Mouse (Mus musculus) heart, embryonic 10.5 days (tissue): Measurements from ENCODE around the gene Rprml. TPM values are rescaled to one million over a fixed set of nuclear protein-coding genes. Genes with fewer than 3 reads are reported as not detected.
A peak's percentile ranks its signal among the peaks of the same experiment; 100 is the strongest.

Experiments
- DNase-seq: peaks from one replicate; pipeline ENCODE4 v3.0.0-alpha.2; 2017; ENCODE audit warnings: low spot score
- H3K27ac ChIP-seq: fragments of 300-500 bp; sonication (generic); 2 replicates; pipeline ENCODE4 v1.5.1; 2016; ENCODE audit warnings: mild to moderate bottlenecking
- H3K27me3 ChIP-seq: fragments of 300-500 bp; sonication (generic); 2 replicates; pipeline ENCODE4 v1.6.1; 2016; ENCODE audit warnings: mild to moderate bottlenecking; ENCODE audit not compliant: poor library complexity, insufficient read depth, severe bottlenecking
- H3K36me3 ChIP-seq: fragments of 300-500 bp; sonication (generic); 2 replicates; pipeline ENCODE4 v1.6.1; 2016; ENCODE audit warnings: mild to moderate bottlenecking, moderate library complexity
- H3K4me1 ChIP-seq: fragments of 300-500 bp; sonication (generic); 2 replicates; pipeline ENCODE4 v1.6.1; 2016; ENCODE audit warnings: mild to moderate bottlenecking
- H3K4me3 ChIP-seq: fragments of 300-500 bp; sonication (generic); 2 replicates; pipeline ENCODE4 v1.5.1; 2016; ENCODE audit warnings: mild to moderate bottlenecking, moderate library complexity
- H3K9me3 ChIP-seq: fragments of 300-500 bp; sonication (generic); 2 replicates; pipeline ENCODE4 v1.6.1; 2016; ENCODE audit warnings: mild to moderate bottlenecking, moderate library complexity
- WGBS: fragments of 180-500 bp; shearing (Covaris S2); methylation state at CpG from one replicate; pipeline ENCODE4 v1.1.7; 2016; 5-methylcytosine and 5-hydroxymethylcytosine counted together
- polyA plus RNA-seq: library from polyadenylated mRNA; unstranded; fragments of >200 nt; fragmentation: Nextera tagmentation; extraction: Ambion mirVana; gene quantifications from 2 replicates; pipeline ENCODE4 v1.2.1, GENCODE M21; 2016

Rprml gene
- polyA plus RNA-seq: 0.48 TPM in 1 of 2 replicates, not detected in the other

GRCm38 (mm10) chr11:103649301-103649982 lies at the start of gene Rprml:
Gene Rprml (plus strand): TSS chr11:103649570.
- H3K27me3 ChIP-seq: peaks cover 82% of the 10 kb centered on the region
- H3K4me3 ChIP-seq: peak within 1 kb of the TSS; percentile 56
- H3K27ac ChIP-seq: no peak within 1 kb of the TSS
- under 1% methylated on average over 70 of the region's 71 CpGs for WGBS
- H3K36me3 ChIP-seq: no peaks in the 10 kb centered on the region
- no peaks in the 10 kb centered on the region for H3K9me3 ChIP-seq
- peak; percentile 47 for DNase-seq
- peaks cover 26% of the 10 kb centered on the region for H3K4me1 ChIP-seq

GRCm38 (mm10) chr11:103606611-103607010 lies 42.8 kb upstream of the Rprml start:
- Histone ChIP-seq H3K36me3 (no peaks in the 10 kb centered on the region), H3K9me3 (no peaks in the 10 kb centered on the region), H3K4me3 (no peak overlapping the region), H3K4me1 (no peaks in the 10 kb centered on the region), H3K27me3 (no peaks in the 10 kb centered on the region), H3K27ac (no peak overlapping the region)
- DNase-seq: no peak
- 51% methylated on average over 5 of the region's 5 CpGs for WGBS

GRCm38 (mm10) chr11:103610772-103611171 lies 38.6 kb upstream of the Rprml start:
- no peaks in the 10 kb centered on the region for H3K9me3 ChIP-seq
- 90% methylated on average over 2 of the region's 2 CpGs for WGBS
- no peak for DNase-seq
- H3K4me1 ChIP-seq: no peaks in the 10 kb centered on the region
- H3K27ac ChIP-seq: no peak overlapping the region
- H3K27me3 ChIP-seq: no peaks in the 10 kb centered on the region
- no peaks in the 10 kb centered on the region for H3K36me3 ChIP-seq
- H3K4me3 ChIP-seq: no peak overlapping the region

GRCm38 (mm10) chr11:103621040-103621439 lies 28.3 kb upstream of the Rprml start, which contains the start of gene Gm884:
Gene Gm884 (minus strand): TSS chr11:103621140.
- no peak within 1 kb of the TSS for H3K27ac ChIP-seq
- no peak within 1 kb of the TSS for H3K4me3 ChIP-seq
- DNase-seq: no peak
- H3K27me3 ChIP-seq: no peaks in the 10 kb centered on the region
- 79% methylated on average over 9 of the region's 9 CpGs for whole genome bisulfite sequencing
- no peaks in the 10 kb centered on the region for H3K9me3 ChIP-seq
- H3K4me1 ChIP-seq: no peaks in the 10 kb centered on the region
- H3K36me3 ChIP-seq: no peaks in the 10 kb centered on the region

- H3K36me3 ChIP-seq: no peaks in the 10 kb centered on the region
Measured at GRCm38 (mm10) chr11:103627453-103627852, 21.9 kb upstream of the Rprml start.

GRCm38 (mm10) chr11:103634806-103635205 lies 14.6 kb upstream of the Rprml start:
- Histone ChIP-seq H3K4me3 (no peak overlapping the region), H3K4me1 (no peaks in the 10 kb centered on the region), H3K9me3 (no peaks in the 10 kb centered on the region), H3K27me3 (peaks cover 20% of the 10 kb centered on the region), H3K27ac (no peak overlapping the region), H3K36me3 (no peaks in the 10 kb centered on the region)
- no peak for DNase-seq
- WGBS: 84% methylated on average over 7 of the region's 7 CpGs

More at GRCm38 (mm10) chr11:103627453-103627852, 21.9 kb upstream of the Rprml start:
- H3K27ac ChIP-seq: no peak overlapping the region
- no peaks in the 10 kb centered on the region for H3K27me3 ChIP-seq
- H3K4me1 ChIP-seq: no peaks in the 10 kb centered on the region
- no peak for DNase-seq
- WGBS: 76% methylated on average over 23 of the region's 23 CpGs
- no peaks in the 10 kb centered on the region for H3K9me3 ChIP-seq
- H3K4me3 ChIP-seq: no peak overlapping the region

GRCm38 (mm10) chr11:103635481-103635880 lies 13.9 kb upstream of the Rprml start:
- Histone ChIP-seq H3K27me3 (peaks cover 27% of the 10 kb centered on the region), H3K9me3 (no peaks in the 10 kb centered on the region), H3K4me1 (no peaks in the 10 kb centered on the region), H3K4me3 (no peak overlapping the region), H3K36me3 (no peaks in the 10 kb centered on the region), H3K27ac (no peak overlapping the region)
- DNase-seq: no peak
- WGBS: 70% methylated on average over 3 of the region's 3 CpGs

GRCm38 (mm10) chr11:103636261-103636660 lies 13.1 kb upstream of the Rprml start:
- DNase-seq: no peak
- H3K27me3 ChIP-seq: peaks cover 35% of the 10 kb centered on the region
- no peaks in the 10 kb centered on the region for H3K9me3 ChIP-seq
- no peaks in the 10 kb centered on the region for H3K4me1 ChIP-seq
- H3K4me3 ChIP-seq: no peak overlapping the region
- 74% methylated on average over 6 of the region's 6 CpGs for WGBS
- H3K36me3 ChIP-seq: no peaks in the 10 kb centered on the region
- H3K27ac ChIP-seq: no peak overlapping the region

- peaks cover 51% of the 10 kb centered on the region for H3K27me3 ChIP-seq
- 66% methylated on average over 3 of the region's 3 CpGs for WGBS
- no peaks in the 10 kb centered on the region for H3K36me3 ChIP-seq
Measured at GRCm38 (mm10) chr11:103638790-103639189, 10.6 kb upstream of the Rprml start, which contains the start of gene Lyzl6. Gene Lyzl6 (minus strand): TSS chr11:103638890.

GRCm38 (mm10) chr11:103639407-103639946 lies 9.9 kb upstream of the Rprml start:
- DNase-seq: no peak
- Histone ChIP-seq H3K27ac (no peak overlapping the region), H3K27me3 (peaks cover 50% of the 10 kb centered on the region), H3K36me3 (no peaks in the 10 kb centered on the region), H3K4me3 (no peak overlapping the region), H3K4me1 (no peaks in the 10 kb centered on the region), H3K9me3 (no peaks in the 10 kb centered on the region)
- 3% methylated on average over 10 of the region's 10 CpGs for WGBS

More at GRCm38 (mm10) chr11:103638790-103639189, 10.6 kb upstream of the Rprml start, which contains the start of gene Lyzl6:
- no peaks in the 10 kb centered on the region for H3K4me1 ChIP-seq
- H3K9me3 ChIP-seq: no peaks in the 10 kb centered on the region
- no peak within 1 kb of the TSS for H3K27ac ChIP-seq
- H3K4me3 ChIP-seq: no peak within 1 kb of the TSS
- no peak for DNase-seq

- no peak for DNase-seq
- H3K27ac ChIP-seq: no peak overlapping the region
Measured at GRCm38 (mm10) chr11:103643211-103643610, 6.2 kb upstream of the Rprml start.

GRCm38 (mm10) chr11:103645731-103646130 lies 3.6 kb upstream of the Rprml start:
- no peaks in the 10 kb centered on the region for H3K9me3 ChIP-seq
- H3K4me1 ChIP-seq: peaks cover 26% of the 10 kb centered on the region
- H3K36me3 ChIP-seq: no peaks in the 10 kb centered on the region
- WGBS: 67% methylated on average over 8 of the region's 8 CpGs
- peaks cover 67% of the 10 kb centered on the region for H3K27me3 ChIP-seq
- no peak overlapping the region for H3K4me3 ChIP-seq
- H3K27ac ChIP-seq: no peak overlapping the region
- DNase-seq: peak; percentile 58

More at GRCm38 (mm10) chr11:103643211-103643610, 6.2 kb upstream of the Rprml start:
- Histone ChIP-seq H3K4me1 (peaks cover 8% of the 10 kb centered on the region; the same call in 1 of the 2 replicates), H3K9me3 (no peaks in the 10 kb centered on the region), H3K27me3 (peaks cover 61% of the 10 kb centered on the region), H3K4me3 (no peak overlapping the region), H3K36me3 (no peaks in the 10 kb centered on the region)
- 68% methylated on average over 9 of the region's 9 CpGs for WGBS

- Histone ChIP-seq H3K36me3 (no peaks in the 10 kb centered on the region), H3K4me1 (peaks cover 26% of the 10 kb centered on the region), H3K27me3 (peaks cover 67% of the 10 kb centered on the region), H3K27ac (no peak overlapping the region), H3K4me3 (no peak overlapping the region), H3K9me3 (no peaks in the 10 kb centered on the region)
- 83% methylated on average over 6 of the region's 6 CpGs for WGBS
- no peak for DNase-seq
Measured at GRCm38 (mm10) chr11:103646301-103646700, 3.1 kb upstream of the Rprml start.
